Mouse (Mus musculus) forebrain, embryonic 15.5 days (tissue): ENCODE measurements around the gene S1pr4. TPM values are rescaled to one million over a fixed set of nuclear protein-coding genes. Genes with fewer than 3 reads are reported as not detected.

ENCODE experiments used
- ATAC-seq: fragments of 200-750 bp; cut with Nextera tagmentation; replicated peaks from 2 replicates; pipeline ENCODE4 v1.8.0; 2017; ENCODE audit warnings: mild to moderate bottlenecking, moderate TSS enrichment, moderate library complexity
- H3K27ac ChIP-seq: fragments of 300-500 bp; sonication (generic); replicated peaks from 2 replicates; pipeline ENCODE4 v1.5.1; 2015; ENCODE audit warnings: mild to moderate bottlenecking, inconsistent platforms
- H3K27me3 ChIP-seq: fragments of 300-500 bp; sonication (generic); 2 replicates; pipeline ENCODE4 v1.6.1; 2015; ENCODE audit warnings: inconsistent platforms
- H3K36me3 ChIP-seq: fragments of 300-500 bp; sonication (generic); 2 replicates; pipeline ENCODE4 v1.6.1; 2015; ENCODE audit warnings: mild to moderate bottlenecking, inconsistent platforms
- H3K4me1 ChIP-seq: fragments of 300-500 bp; sonication (generic); 2 replicates; pipeline ENCODE4 v1.6.1; 2015; ENCODE audit warnings: inconsistent platforms
- H3K4me2 ChIP-seq: fragments of 300-500 bp; sonication (generic); replicated peaks from 2 replicates; pipeline ENCODE4 v1.6.1; 2015; ENCODE audit warnings: mild to moderate bottlenecking, inconsistent platforms
- H3K4me3 ChIP-seq: fragments of 300-500 bp; sonication (generic); 2 replicates; pipeline ENCODE4 v1.5.1; 2015; ENCODE audit warnings: mild to moderate bottlenecking, inconsistent platforms
- H3K9ac ChIP-seq: fragments of 300-500 bp; sonication (generic); replicated peaks from 2 replicates; pipeline ENCODE4 v1.6.1; 2015; ENCODE audit warnings: mild to moderate bottlenecking, inconsistent platforms
- H3K9me3 ChIP-seq: fragments of 300-500 bp; sonication (generic); 2 replicates; pipeline ENCODE4 v1.6.1; 2016; ENCODE audit warnings: inconsistent platforms
- WGBS: fragments of 180-500 bp; shearing (Covaris S2); methylation state at CpG from one replicate; pipeline ENCODE4 v1.1.7; 2015; ENCODE audit warnings: mixed read lengths; 5-methylcytosine and 5-hydroxymethylcytosine counted together
- polyA plus RNA-seq: library from polyadenylated mRNA; unstranded; fragments of >200 nt; fragmentation: Nextera tagmentation; extraction: Ambion mirVana; gene quantifications from 2 replicates; pipeline ENCODE4 v1.2.1, GENCODE M21; 2015

Gene S1pr4
- polyA plus RNA-seq, 1 experiment from 2014 or later = 0.73 TPM

DNA sequence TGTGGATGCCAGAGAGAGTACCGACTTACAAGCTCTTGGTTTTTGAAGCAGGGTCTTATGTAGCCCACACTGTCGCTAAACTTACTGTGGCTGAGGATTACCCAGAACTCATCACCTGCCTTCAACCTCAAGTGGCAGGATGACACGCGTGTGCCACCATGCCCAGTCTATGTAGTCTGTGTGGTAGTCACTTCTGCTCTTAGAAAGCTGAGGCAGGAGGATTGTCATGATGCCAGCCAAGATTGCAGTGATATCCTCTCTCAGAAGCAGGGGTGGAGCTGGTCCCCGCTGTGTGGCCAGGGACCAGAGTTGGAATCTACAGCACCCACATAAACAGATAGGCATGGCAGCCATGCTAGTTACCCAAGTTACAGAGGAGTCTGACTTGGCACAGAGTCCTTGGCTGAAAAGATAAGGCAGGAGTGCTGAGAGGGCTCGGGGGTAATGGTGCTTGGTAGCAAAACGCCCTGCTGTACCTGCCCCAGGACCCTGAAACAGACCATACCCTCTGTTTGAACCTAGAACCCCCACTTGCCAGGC, 14.4 kb downstream of the S1pr4 start:
- Histone ChIP-seq H3K9ac (no peak overlapping the region), H3K27ac (no peak overlapping the region), H3K36me3 (peaks cover 39% of the 10 kb centered on the region), H3K4me3 (no peak overlapping the region), H3K9me3 (no peaks in the 10 kb centered on the region), H3K4me1 (peaks cover 20% of the 10 kb centered on the region), H3K27me3 (no peaks in the 10 kb centered on the region), H3K4me2 (no peak overlapping the region)
- ATAC-seq = no peak
- WGBS = 74% methylated on average over 7 of the region's 7 CpGs

GRCm38 (mm10) chr10:81485060-81485449, 14.9 kb downstream of the S1pr4 start:
- peaks cover 25% of the 10 kb centered on the region for H3K4me1 ChIP-seq
- WGBS = 21% methylated on average over 2 of the region's 2 CpGs
- ATAC-seq = no peak
- H3K9ac ChIP-seq = no peak overlapping the region
- peak overlapping the region; percentile 56; the same call in 1 of the 2 replicates for H3K27ac ChIP-seq
- no peak overlapping the region for H3K4me2 ChIP-seq
- no peak overlapping the region for H3K4me3 ChIP-seq
- no peaks in the 10 kb centered on the region for H3K9me3 ChIP-seq
- no peaks in the 10 kb centered on the region for H3K27me3 ChIP-seq
- peaks cover 36% of the 10 kb centered on the region for H3K36me3 ChIP-seq

DNA sequence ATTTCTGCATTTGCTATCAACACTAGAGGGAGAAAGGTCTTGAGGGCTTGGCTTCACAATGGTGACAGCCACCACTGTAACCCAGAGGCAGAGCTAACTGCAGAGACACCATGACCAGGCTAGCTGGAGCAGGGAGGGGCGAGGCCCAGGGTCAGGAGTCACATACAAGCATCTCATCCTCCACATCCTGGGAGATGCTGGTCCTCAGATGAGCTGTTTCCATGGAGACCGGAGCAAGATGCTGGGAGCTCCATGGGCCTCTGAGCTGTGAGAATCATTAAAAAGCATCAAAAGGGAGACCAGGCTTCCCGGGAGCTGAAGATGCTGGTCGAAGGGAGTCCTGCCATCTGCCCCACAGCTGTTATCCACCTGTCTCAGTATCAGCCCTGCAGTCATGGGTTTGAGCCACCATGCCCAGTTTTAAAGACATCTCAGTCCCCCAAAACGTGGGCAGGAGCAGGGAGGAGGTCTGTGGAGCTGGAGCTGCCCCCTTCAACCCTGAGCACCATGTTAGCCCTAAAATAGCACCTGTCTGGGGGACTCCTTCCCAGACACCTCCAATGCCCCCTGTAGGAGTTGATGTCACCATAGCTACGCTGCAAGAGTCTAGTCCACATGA, 15.4 kb downstream of the S1pr4 start:
- H3K4me1 ChIP-seq = peaks cover 28% of the 10 kb centered on the region
- ATAC-seq = no peak
- WGBS = 55% methylated on average over 6 of the region's 6 CpGs
- H3K9ac ChIP-seq = no peak overlapping the region
- no peaks in the 10 kb centered on the region for H3K9me3 ChIP-seq
- H3K27ac ChIP-seq = peak overlapping the region; percentile 56
- H3K4me2 ChIP-seq = no peak overlapping the region
- H3K27me3 ChIP-seq = no peaks in the 10 kb centered on the region
- H3K4me3 ChIP-seq = no peak overlapping the region
- peaks cover 31% of the 10 kb centered on the region for H3K36me3 ChIP-seq

GRCm38 (mm10) chr10:81483983-81484382, 15.9 kb downstream of the S1pr4 start:
- Histone ChIP-seq H3K27me3 (no peaks in the 10 kb centered on the region), H3K27ac (peak overlapping the region; percentile 56), H3K9ac (no peak overlapping the region), H3K4me3 (no peak overlapping the region), H3K9me3 (no peaks in the 10 kb centered on the region), H3K36me3 (peaks cover 25% of the 10 kb centered on the region), H3K4me1 (peaks cover 29% of the 10 kb centered on the region), H3K4me2 (no peak overlapping the region)
- whole genome bisulfite sequencing = 21% methylated on average over 9 of the region's 9 CpGs
- no peak for ATAC-seq

DNA sequence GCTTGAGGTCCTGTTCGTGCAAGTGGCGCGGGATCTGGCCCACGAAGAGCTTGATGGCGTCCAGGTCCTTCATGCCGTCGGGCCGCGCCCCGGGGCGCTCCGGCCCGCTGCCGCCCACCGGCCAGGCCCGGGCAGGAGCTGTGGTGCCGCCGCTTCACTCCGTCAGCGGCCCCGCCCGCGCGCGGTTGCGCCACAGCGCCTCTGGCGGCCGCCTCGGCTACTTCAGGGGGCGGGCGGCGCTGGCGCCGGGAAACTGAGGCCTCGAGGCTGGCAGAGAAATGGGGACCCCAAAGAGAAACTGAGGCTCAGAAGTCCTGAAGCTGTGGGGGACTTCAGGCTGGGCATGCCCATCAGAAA, 17.4 kb downstream of the S1pr4 start, which contains the start of gene Celf5:
Gene Celf5, minus strand, starts transcription at position 177 of the 357 bp plus-strand sequence.
- H3K9ac ChIP-seq = peak within 1 kb of the TSS; percentile 80
- peaks cover 11% of the 10 kb centered on the region for H3K36me3 ChIP-seq
- no peaks in the 10 kb centered on the region for H3K9me3 ChIP-seq
- peak within 1 kb of the TSS; percentile 72 for H3K4me3 ChIP-seq
- no peaks in the 10 kb centered on the region for H3K27me3 ChIP-seq
- peaks cover 42% of the 10 kb centered on the region for H3K4me1 ChIP-seq
- peak within 1 kb of the TSS; percentile 50 for H3K4me2 ChIP-seq
- ATAC-seq = peak; percentile 51
- WGBS = under 1% methylated on average over 36 of the region's 36 CpGs
- peak within 1 kb of the TSS; percentile 61 for H3K27ac ChIP-seq

GRCm38 (mm10) chr10:81481605-81482532, 18.1 kb downstream of the S1pr4 start:
- Histone ChIP-seq H3K4me3 (peak overlapping the region; percentile 72), H3K36me3 (peaks cover 4% of the 10 kb centered on the region), H3K9me3 (no peaks in the 10 kb centered on the region), H3K27me3 (no peaks in the 10 kb centered on the region), H3K9ac (peak overlapping the region; percentile 80), H3K27ac (peak overlapping the region; percentile 61), H3K4me2 (peak overlapping the region; percentile 50), H3K4me1 (peaks cover 46% of the 10 kb centered on the region)
- peak; percentile 49 for ATAC-seq
- 3% methylated on average over 35 of the region's 35 CpGs for WGBS

DNA sequence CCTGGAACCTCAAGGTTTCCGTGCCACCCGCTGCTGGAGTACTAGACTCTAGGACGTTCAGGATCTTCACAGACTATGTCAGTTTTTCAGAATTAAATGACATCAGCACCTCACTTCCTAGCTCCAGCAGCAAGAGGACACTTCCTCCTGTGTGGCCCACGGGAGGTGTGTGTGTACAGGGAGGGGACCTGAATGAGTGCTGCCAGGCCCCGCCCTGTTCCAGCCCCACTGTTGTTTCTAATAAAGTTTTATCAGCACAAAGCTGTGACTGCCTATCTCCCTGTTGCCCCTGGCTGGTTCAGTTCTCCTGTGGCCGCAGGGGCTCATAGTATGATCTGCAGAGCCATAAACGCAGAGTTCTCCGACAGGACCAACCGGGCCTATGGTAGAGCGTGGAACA, 25.5 kb downstream of the S1pr4 start:
- Histone ChIP-seq H3K4me3 (no peak overlapping the region), H3K27ac (peak overlapping the region; percentile 94), H3K9ac (no peak overlapping the region), H3K36me3 (peaks cover 5% of the 10 kb centered on the region; the same call in 1 of the 2 replicates), H3K9me3 (no peaks in the 10 kb centered on the region), H3K4me1 (peaks cover 70% of the 10 kb centered on the region), H3K4me2 (no peak overlapping the region), H3K27me3 (no peaks in the 10 kb centered on the region)
- no peak for ATAC-seq
- WGBS = 86% methylated on average over 10 of the region's 10 CpGs

- Histone ChIP-seq H3K27ac (peak overlapping the region; percentile 94), H3K4me1 (peaks cover 61% of the 10 kb centered on the region), H3K27me3 (no peaks in the 10 kb centered on the region), H3K9ac (peak overlapping the region; percentile 61), H3K4me3 (peak overlapping the region; percentile 50), H3K4me2 (peak overlapping the region; percentile 89), H3K9me3 (no peaks in the 10 kb centered on the region), H3K36me3 (peaks cover 9% of the 10 kb centered on the region; the same call in 1 of the 2 replicates)
- ATAC-seq = peak; percentile 86
- under 1% methylated on average over 22 of the region's 22 CpGs for WGBS
Observed at GRCm38 (mm10) chr10:81473003-81473451, 26.9 kb downstream of the S1pr4 start.

- Histone ChIP-seq H3K36me3 (peaks cover 14% of the 10 kb centered on the region; the same call in 1 of the 2 replicates), H3K27me3 (no peaks in the 10 kb centered on the region), H3K4me3 (peak overlapping the region; percentile 50), H3K9ac (peak overlapping the region; percentile 61), H3K4me1 (peaks cover 56% of the 10 kb centered on the region), H3K4me2 (peak overlapping the region; percentile 89), H3K27ac (peak overlapping the region; percentile 94), H3K9me3 (no peaks in the 10 kb centered on the region)
- 1% methylated on average over 18 of the region's 18 CpGs for WGBS
- peak; percentile 49 for ATAC-seq
Observed at GRCm38 (mm10) chr10:81472403-81473002, 27.4 kb downstream of the S1pr4 start.

DNA sequence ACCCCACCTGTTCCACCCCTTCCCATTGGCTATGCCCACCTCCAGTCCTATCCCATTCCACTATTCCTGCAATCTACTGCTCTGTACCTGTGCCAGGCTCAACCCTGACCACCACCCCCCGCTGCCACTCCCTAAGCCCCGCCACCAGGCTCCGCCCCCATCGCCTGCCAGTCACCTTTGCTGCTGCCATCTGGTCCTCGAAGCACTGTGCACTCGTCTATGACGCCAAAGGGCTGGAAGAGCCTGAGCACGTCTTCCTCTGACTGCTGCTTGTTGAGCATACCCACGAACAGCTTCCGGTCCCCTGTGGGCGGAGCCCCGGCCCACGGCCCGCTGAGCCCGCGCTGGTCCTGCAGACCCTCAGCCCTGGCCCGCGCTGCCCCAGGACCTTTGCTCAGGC, 29.5 kb downstream of the S1pr4 start:
- no peak overlapping the region for H3K9ac ChIP-seq
- no peaks in the 10 kb centered on the region for H3K27me3 ChIP-seq
- ATAC-seq = no peak
- WGBS = 59% methylated on average over 18 of the region's 18 CpGs
- H3K36me3 ChIP-seq = peaks cover 14% of the 10 kb centered on the region; the same call in 1 of the 2 replicates
- H3K4me2 ChIP-seq = no peak overlapping the region
- no peak overlapping the region for H3K4me3 ChIP-seq
- peaks cover 48% of the 10 kb centered on the region for H3K4me1 ChIP-seq
- 0 out of 2 replicates have a peak overlapping the region, but pooled peaks have one; percentile 1 for H3K27ac ChIP-seq
- H3K9me3 ChIP-seq = no peaks in the 10 kb centered on the region

DNA sequence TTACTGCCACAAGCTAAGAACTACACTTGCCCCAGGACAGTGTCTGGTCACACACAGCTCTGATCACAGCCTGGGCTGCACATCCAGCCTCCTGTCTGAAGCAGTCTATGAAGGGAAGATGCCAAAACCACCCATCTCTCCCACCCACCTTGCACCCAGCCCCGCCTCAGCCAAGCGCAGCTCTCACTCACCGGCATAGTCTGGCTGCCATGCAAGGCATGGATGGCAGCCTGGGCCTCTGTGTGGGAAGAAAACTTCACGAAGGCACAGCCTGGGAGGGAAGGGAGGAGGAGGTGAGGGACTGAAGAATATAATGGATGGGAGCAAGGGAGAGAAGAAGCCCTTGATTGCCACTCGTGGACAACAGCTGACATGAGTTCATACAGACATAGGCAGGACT, 30.7 kb downstream of the S1pr4 start:
- Histone ChIP-seq H3K4me1 (peaks cover 47% of the 10 kb centered on the region), H3K36me3 (peaks cover 14% of the 10 kb centered on the region; the same call in 1 of the 2 replicates), H3K27ac (no peak overlapping the region), H3K9me3 (no peaks in the 10 kb centered on the region), H3K4me2 (no peak overlapping the region), H3K9ac (no peak overlapping the region), H3K27me3 (no peaks in the 10 kb centered on the region), H3K4me3 (no peak overlapping the region)
- 82% methylated on average over 5 of the region's 5 CpGs for WGBS
- no peak for ATAC-seq
